Mouse (Mus musculus) thymus, adult 2 months (tissue): ENCODE measurements around the gene Acr.

Experiments
- CTCF ChIP-seq: fragments of 200-500 bp; IDR thresholded peaks from 2 replicates; pipeline ENCODE4 v1.5.1; 2012; ENCODE audit warnings: mild to moderate bottlenecking, control low read depth, low read length, moderate library complexity, borderline replicate concordance; ENCODE audit not compliant: control insufficient read depth, poor library complexity, insufficient read depth; ENCODE audit errors: extremely low read depth
- POLR2A ChIP-seq: fragments of 200-500 bp; IDR thresholded peaks from 2 replicates; pipeline ENCODE4 v1.6.1; 2012; ENCODE audit warnings: mild to moderate bottlenecking, low read length, control low read depth, moderate library complexity; ENCODE audit not compliant: control insufficient read depth, poor library complexity, insufficient read depth; ENCODE audit errors: extremely low read depth

- TF ChIP-seq CTCF (no peak), POLR2A (no peak)
Measured at GRCm38 (mm10) chr15:89544171-89544570, 24.0 kb upstream of the Acr start.
